Mouse (Mus musculus): ENCODE results near the gene Polr2j. TPM values are rescaled to one million over a fixed set of nuclear protein-coding genes. Genes with fewer than 3 reads are reported as not detected.

The Polr2j gene
- total RNA-seq, 4 experiments from 2014 or later, result 60.0 to 72.5 (median 60.7) TPM

DNA sequence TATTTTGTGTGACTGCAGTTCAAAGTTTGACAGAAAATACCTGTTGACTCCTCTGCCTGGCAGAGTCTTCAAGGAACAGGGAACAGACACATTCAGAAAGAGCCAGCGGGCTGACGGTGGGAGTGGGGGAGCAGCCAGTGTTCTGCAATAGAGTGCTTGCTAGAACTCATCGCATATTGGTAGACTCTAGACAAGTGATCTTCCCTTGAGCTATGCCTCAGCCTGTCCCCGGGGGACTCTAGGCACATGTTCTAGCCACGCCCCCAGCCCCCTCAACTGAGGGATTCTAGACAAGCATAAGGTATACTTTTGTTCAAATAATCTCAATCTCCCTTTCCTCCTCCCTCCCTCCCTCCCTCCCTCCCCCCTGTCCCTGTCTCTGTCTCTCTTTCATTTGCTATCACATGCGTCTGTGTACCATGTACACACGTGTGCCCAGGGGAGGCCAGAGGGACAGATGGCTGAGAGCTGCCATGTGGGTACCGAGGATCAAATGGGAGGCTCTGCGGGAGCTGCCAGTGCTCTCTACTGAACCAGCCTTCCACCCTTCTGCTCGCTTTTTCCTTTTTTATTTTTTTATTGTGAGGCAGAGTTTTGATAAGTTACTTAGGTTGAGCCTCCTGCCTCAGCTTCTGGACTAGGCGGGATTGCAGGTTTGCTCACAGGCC, 47.5 kb downstream of the Polr2j start:
- DNase-seq (ENCODE audit: low spot score in 2 of 2), result no peak

DNA sequence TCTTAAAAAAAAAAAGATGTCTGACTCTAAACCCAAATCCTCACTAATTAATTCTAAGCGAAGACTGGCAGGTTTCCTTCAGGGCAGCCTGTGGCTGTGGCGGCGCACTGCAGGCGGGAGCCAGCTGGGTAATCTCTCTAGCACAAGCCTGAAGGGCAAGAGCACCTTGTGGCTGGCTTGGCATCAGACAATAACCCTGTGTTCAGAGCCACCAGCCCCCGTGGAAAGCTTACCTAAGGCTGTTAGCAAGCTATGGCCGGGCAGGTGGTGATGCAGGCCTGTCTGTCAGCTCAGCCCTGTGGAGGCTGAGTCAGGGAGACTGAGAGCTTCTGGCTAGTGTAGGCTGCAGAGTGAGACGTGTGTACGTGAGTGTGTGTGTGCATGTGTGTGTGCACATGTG, 48.8 kb downstream of the Polr2j start:
- no peak for DNase-seq (ENCODE audit: low spot score in 2 of 2)

DNA sequence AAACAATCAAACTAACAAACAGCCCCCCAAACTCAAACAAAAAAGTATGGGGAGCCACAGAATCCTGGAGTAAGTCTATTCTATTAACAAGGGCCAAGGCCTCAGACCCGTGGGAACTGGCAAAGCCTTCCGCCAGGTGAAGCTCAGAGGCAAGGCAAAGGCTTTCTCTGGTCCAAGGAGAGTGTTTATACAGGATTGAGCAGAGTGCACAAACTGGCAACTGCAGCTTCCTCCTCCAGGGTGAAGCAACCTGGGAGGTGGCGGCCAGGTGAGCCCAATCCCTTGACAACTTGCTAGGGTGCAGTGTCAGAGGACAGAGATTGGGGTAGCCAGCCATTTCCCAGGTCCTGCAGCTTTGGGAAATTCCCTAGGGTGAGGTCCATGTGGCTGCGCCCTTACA, 50.9 kb downstream of the Polr2j start:
- no peak for DNase-seq (ENCODE audit: low spot score in 2 of 2)

DNA sequence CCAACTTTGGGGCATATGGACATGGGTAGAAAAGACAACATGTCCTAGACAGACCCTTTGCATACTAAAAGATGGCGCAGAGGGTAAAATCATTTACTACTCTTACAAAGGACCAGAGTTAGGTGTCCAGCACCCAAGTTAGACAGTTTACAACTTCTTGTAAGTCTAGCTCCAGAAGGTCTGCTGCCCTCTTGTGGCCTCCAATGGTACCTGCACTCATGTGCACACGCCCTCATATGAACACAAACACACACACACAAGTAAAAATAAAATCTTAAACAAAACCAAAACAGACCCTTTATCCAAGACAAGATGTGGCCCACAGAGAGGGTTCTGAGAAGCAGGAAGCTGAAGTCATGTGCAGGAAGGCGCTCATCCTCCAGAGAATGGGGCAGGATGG, 51.6 kb downstream of the Polr2j start:
- no peak for DNase-seq (ENCODE audit: low spot score in 2 of 2)

DNA sequence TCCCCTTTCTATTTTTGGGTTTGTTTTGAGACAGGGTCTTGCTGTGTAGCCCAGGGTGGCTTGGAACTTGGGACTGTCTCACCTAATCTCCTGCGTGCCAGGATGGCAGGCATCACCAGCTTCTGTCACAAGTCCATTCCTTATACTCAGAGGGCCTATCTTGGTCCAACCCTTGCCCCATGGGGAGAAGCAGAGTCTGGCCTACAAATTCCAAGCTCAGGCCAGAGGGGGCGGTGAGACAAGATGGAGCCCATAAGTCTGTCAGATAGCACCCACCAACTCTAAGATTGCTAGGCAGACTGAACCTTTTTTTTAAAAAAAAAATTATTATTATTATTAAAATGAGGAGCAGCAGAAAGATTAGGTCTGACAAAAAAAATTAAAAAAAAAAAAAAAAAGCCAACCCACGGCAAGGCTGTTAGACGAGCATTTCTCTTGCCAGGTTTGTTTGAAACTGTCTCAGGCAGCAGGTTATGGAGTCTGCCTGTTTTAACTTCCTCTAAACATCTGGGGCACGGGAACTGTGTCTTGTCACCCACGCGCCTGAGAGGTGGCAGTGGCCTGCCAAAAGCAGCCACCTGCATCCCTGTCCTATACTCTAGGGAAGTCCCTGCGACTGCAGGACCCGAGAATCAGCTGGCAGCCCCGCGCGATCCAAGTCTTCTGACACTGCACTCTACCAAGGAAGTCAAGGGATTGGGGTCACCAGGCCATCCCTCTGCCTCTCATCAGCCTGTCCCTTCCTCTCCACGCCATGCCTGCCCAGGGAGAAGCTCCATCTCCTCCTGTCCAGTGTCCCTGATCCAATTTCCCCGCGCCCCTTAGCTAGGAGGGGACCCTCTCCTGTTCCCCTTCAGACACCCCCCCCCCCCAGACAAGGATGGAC, 53.4 kb downstream of the Polr2j start:
- no peak for DNase-seq (ENCODE audit: low spot score in 2 of 2)

DNA sequence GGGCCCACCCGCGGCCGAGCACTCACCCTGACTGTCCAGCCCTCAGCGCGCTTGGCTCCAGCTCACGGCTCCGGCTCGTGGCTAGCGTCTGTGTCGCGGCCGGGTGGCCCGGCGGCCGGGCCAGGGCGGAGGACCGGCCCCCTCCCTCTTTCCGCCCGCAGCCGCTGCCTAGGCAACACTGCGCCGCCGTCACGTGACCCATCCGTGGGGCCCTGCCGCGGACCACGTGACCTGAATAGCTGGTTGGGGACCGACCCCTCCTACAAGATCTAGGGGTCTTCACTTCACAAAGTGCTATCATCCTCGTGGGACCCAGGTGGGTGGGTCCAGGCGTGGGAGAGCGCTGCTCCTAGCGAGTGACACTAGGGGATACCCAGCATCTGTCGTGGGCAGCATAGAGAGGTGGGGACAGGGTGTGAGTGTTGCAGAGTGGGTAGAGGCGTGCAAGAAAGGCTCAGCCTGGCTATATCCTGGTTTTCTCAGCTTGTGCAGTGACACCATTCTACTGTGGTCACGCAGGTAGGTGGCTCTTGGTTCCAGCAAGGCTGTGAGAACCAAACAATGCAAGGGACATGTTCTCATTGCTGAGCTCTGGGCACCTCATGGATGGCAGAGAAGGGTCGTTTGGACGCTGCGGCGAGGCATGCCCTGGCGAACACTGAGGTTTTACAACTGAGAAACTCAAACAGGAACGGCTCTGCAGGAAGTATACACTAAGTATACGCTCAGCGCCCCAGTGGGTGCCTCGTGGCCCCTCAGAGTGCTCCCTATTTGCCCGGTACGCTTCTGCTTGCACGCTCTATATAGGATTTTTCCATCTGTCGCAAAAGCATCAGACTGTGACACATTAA, 54.3 kb downstream of the Polr2j start, which contains the start of gene Orai2:
Orai2 (minus strand) TSS at position 202 of the 851 bp plus-strand sequence.
- DNase-seq (ENCODE audit: low spot score in 2 of 2), result peak; percentile 34 to 52

DNA sequence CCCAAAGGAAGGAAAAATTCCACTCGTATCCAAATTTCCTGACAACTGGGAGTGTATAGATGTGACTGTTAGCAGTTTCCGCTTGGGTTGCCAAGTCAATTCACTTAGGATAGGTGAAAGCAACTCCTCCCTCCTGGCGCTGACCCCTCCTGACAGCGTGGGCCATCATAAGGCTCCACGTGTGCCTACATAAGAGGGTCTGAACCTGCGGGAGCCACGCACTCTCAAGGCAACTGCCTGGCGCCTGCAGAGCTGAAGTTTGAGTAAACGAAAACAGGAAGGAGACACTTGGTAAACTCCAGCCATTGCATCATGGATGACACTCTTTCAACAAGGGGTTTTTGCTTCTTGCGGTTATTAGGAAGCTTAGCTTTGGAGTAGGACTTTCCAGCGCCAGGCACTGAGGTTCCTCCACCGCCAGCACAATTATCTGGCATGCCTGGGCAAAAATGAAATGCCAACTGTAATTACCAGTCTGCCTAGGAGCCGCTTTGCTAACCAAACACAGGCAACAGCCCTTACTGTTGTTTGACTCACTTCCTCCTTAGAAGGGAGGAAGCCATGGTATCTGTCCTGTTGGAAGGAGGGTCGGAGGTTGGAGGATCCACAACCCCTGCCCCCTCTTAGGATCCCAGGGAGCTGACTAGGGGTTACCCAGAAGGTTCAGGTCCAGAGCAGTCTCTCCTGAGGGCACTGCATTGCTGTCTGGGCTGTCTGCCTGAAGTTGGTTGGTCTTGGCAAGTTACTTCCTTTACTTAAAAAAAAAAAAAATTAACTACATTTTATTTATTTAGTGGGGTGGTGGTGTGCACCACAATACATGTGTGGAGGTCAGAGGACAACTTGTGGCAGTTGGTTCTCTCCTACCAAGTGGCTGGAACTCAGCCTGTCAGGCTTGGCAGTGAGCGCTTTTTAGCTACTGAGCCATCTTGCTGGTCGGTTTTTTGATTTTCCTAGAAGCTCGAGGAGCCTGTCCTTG, 55.2 kb downstream of the Polr2j start:
- no peak for DNase-seq (ENCODE audit: low spot score in 2 of 2)

Small RNAs within 50 kb of the gene (microRNA-seq; reads per million reads assigned to microRNA genes)
- gene Mir7035, result 11.6 reads per million, percentile 7 among the genes with 10 or more reads in this experiment

Other genes starting within 250 kb of the Polr2j start
- 100 to 1,000 TPM; 202 to 250 (median 231) TPM for gene Hspb1, start 228.7 kb upstream of the Polr2j start, total RNA-seq (2022)
- 100 to 1,000 TPM; 306 to 315 (median 309) TPM for gene Ywhag, start 182.0 kb upstream of the Polr2j start, total RNA-seq (2022)
- gene Ssc4d, start 142.1 kb upstream of the Polr2j start, total RNA-seq (2022), result under 1 TPM in 3 of 4 experiments, not detected in 1; 0.29 to 0.65 (median 0.53) TPM
- not detected for gene Zp3, start 136.5 kb upstream of the Polr2j start, total RNA-seq (2022)
- 1 to 10 TPM; 6.4 to 7.8 (median 7.1) TPM for gene Dtx2, start 121.8 kb upstream of the Polr2j start, total RNA-seq (2022)
- gene Upk3b, start 78.1 kb upstream of the Polr2j start, total RNA-seq (2022), result not detected
- not detected for gene Upk3bl, start 62.1 kb upstream of the Polr2j start, total RNA-seq (2022)
- 10 to 100 TPM; 24.6 to 27.4 (median 26.7) TPM for gene Rasa4, start 32.7 kb upstream of the Polr2j start, total RNA-seq (2022)
- gene Lrwd1, start 19.4 kb downstream of the Polr2j start, total RNA-seq (2022), result 1 to 10 TPM; 4.1 to 5.7 (median 4.2) TPM
- gene Alkbh4, start 19.5 kb downstream of the Polr2j start, total RNA-seq (2022), result 1 to 10 TPM; 3.4 to 6.1 (median 4.1) TPM
- gene Orai2, start 54.1 kb downstream of the Polr2j start, total RNA-seq (2022), result 1 to 10 TPM in 1 of 4 experiments, under 1 TPM in 3; 0.32 to 1.0 (median 0.45) TPM
- 10 to 100 TPM; 17.0 to 18.9 (median 17.6) TPM for gene Prkrip1, start 82.3 kb downstream of the Polr2j start, total RNA-seq (2022)
- gene Sh2b2, start 129.9 kb downstream of the Polr2j start, total RNA-seq (2022), result 1 to 10 TPM; 2.1 to 2.8 (median 2.5) TPM

All from gastrocnemius, adult 8-10 months (tissue).